Mouse (Mus musculus): Measurements from ENCODE around the gene Prpf40b. TPM values are rescaled to one million over a fixed set of nuclear protein-coding genes. Genes with fewer than 3 reads are reported as not detected.

Prpf40b gene
- polyA plus RNA-seq, 1 experiment from 2014 or later, result 34.8 TPM

GRCm38 (mm10) chr15:99344961-99345360, 50.1 kb downstream of the Prpf40b start:
- no peak overlapping the region for H3K4me2 ChIP-seq (ENCODE audit: low read depth, low read length)
- H3K9ac ChIP-seq (ENCODE audit: low read depth, low read length), result no peak overlapping the region
- no peak overlapping the region for H3K27ac ChIP-seq (ENCODE audit: low read length)
- no peaks in the 10 kb centered on the region for H3K9me3 ChIP-seq (ENCODE audit: control insufficient read depth, low read length)
- no peaks in the 10 kb centered on the region for H3K36me3 ChIP-seq (ENCODE audit: control insufficient read depth, insufficient read depth, low read length)
- WGBS, result 61% methylated on average over 4 of the region's 4 CpGs
- H3K4me3 ChIP-seq (ENCODE audit: low read length), result no peak overlapping the region
- H3K4me1 ChIP-seq (ENCODE audit: control insufficient read depth, insufficient read depth, low read length), result peaks cover 30% of the 10 kb centered on the region
- no peaks in the 10 kb centered on the region for H3K27me3 ChIP-seq (replicated peaks; ENCODE audit: control insufficient read depth, insufficient read depth, low read length)
- no peak for ATAC-seq

- 80% methylated on average over 6 of the region's 6 CpGs for WGBS
- H3K9me3 ChIP-seq (ENCODE audit: control insufficient read depth, low read length), result no peaks in the 10 kb centered on the region
- no peak overlapping the region for H3K4me2 ChIP-seq (ENCODE audit: low read depth, low read length)
- H3K9ac ChIP-seq (ENCODE audit: low read depth, low read length), result no peak overlapping the region
- no peaks in the 10 kb centered on the region for H3K36me3 ChIP-seq (ENCODE audit: control insufficient read depth, insufficient read depth, low read length)
- ATAC-seq, result no peak
- H3K4me3 ChIP-seq (ENCODE audit: low read length), result no peak overlapping the region
- H3K27me3 ChIP-seq (replicated peaks; ENCODE audit: control insufficient read depth, insufficient read depth, low read length), result no peaks in the 10 kb centered on the region
- H3K4me1 ChIP-seq (ENCODE audit: control insufficient read depth, insufficient read depth, low read length), result peaks cover 2% of the 10 kb centered on the region; the same call in 1 of the 2 replicates
- no peak overlapping the region for H3K27ac ChIP-seq (ENCODE audit: low read length)
These were observed 56.7 kb downstream of the Prpf40b start for GRCm38 (mm10) chr15:99351610-99352009.

- Histone ChIP-seq H3K9me3 (ENCODE audit: control insufficient read depth, low read length) (no peaks in the 10 kb centered on the region), H3K27ac (ENCODE audit: low read length) (no peak overlapping the region), H3K4me3 (ENCODE audit: low read length) (no peak overlapping the region), H3K9ac (ENCODE audit: low read depth, low read length) (no peak overlapping the region), H3K27me3 (replicated peaks; ENCODE audit: control insufficient read depth, insufficient read depth, low read length) (no peaks in the 10 kb centered on the region), H3K36me3 (ENCODE audit: control insufficient read depth, insufficient read depth, low read length) (no peaks in the 10 kb centered on the region), H3K4me1 (ENCODE audit: control insufficient read depth, insufficient read depth, low read length) (0 out of 2 replicates have a peak, but pooled peaks cover 2% of the 10 kb centered on the region), H3K4me2 (ENCODE audit: low read depth, low read length) (no peak overlapping the region)
- 67% methylated on average over 5 of the region's 5 CpGs for WGBS
- no peak for ATAC-seq
These were observed 57.4 kb downstream of the Prpf40b start for GRCm38 (mm10) chr15:99352306-99352705.

GRCm38 (mm10) chr15:99355660-99356059, 60.8 kb downstream of the Prpf40b start:
- no peak overlapping the region for H3K4me3 ChIP-seq (ENCODE audit: low read length)
- no peaks in the 10 kb centered on the region for H3K4me1 ChIP-seq (ENCODE audit: control insufficient read depth, insufficient read depth, low read length)
- no peaks in the 10 kb centered on the region for H3K36me3 ChIP-seq (ENCODE audit: control insufficient read depth, insufficient read depth, low read length)
- no peaks in the 10 kb centered on the region for H3K27me3 ChIP-seq (replicated peaks; ENCODE audit: control insufficient read depth, insufficient read depth, low read length)
- no peak overlapping the region for H3K27ac ChIP-seq (ENCODE audit: low read length)
- no peaks in the 10 kb centered on the region for H3K9me3 ChIP-seq (ENCODE audit: control insufficient read depth, low read length)
- no peak for ATAC-seq
- no peak overlapping the region for H3K9ac ChIP-seq (ENCODE audit: low read depth, low read length)
- 76% methylated on average over 6 of the region's 6 CpGs for WGBS
- no peak overlapping the region for H3K4me2 ChIP-seq (ENCODE audit: low read depth, low read length)

- Histone ChIP-seq H3K4me1 (ENCODE audit: control insufficient read depth, insufficient read depth, low read length) (no peaks in the 10 kb centered on the region), H3K4me3 (ENCODE audit: low read length) (no peak overlapping the region), H3K36me3 (ENCODE audit: control insufficient read depth, insufficient read depth, low read length) (no peaks in the 10 kb centered on the region), H3K27me3 (replicated peaks; ENCODE audit: control insufficient read depth, insufficient read depth, low read length) (no peaks in the 10 kb centered on the region), H3K9ac (ENCODE audit: low read depth, low read length) (no peak overlapping the region), H3K9me3 (ENCODE audit: control insufficient read depth, low read length) (no peaks in the 10 kb centered on the region), H3K4me2 (ENCODE audit: low read depth, low read length) (no peak overlapping the region), H3K27ac (ENCODE audit: low read length) (no peak overlapping the region)
- 70% methylated on average over 6 of the region's 6 CpGs for WGBS
- no peak for ATAC-seq
These were observed 61.6 kb downstream of the Prpf40b start for GRCm38 (mm10) chr15:99356462-99356861.

- WGBS, result 79% methylated on average over 9 of the region's 9 CpGs
- Histone ChIP-seq H3K36me3 (ENCODE audit: control insufficient read depth, insufficient read depth, low read length) (no peaks in the 10 kb centered on the region), H3K4me2 (ENCODE audit: low read depth, low read length) (no peak overlapping the region), H3K4me3 (ENCODE audit: low read length) (no peak overlapping the region), H3K9me3 (ENCODE audit: control insufficient read depth, low read length) (no peaks in the 10 kb centered on the region), H3K27me3 (replicated peaks; ENCODE audit: control insufficient read depth, insufficient read depth, low read length) (no peaks in the 10 kb centered on the region), H3K4me1 (ENCODE audit: control insufficient read depth, insufficient read depth, low read length) (no peaks in the 10 kb centered on the region), H3K27ac (ENCODE audit: low read length) (no peak overlapping the region), H3K9ac (ENCODE audit: low read depth, low read length) (no peak overlapping the region)
- no peak for ATAC-seq
These were observed 64.1 kb downstream of the Prpf40b start for GRCm38 (mm10) chr15:99358952-99359351.

GRCm38 (mm10) chr15:99364022-99364530, 69.2 kb downstream of the Prpf40b start:
- H3K9me3 ChIP-seq (ENCODE audit: control insufficient read depth, low read length), result no peaks in the 10 kb centered on the region
- H3K4me1 ChIP-seq (ENCODE audit: control insufficient read depth, insufficient read depth, low read length), result peaks cover 11% of the 10 kb centered on the region
- H3K4me3 ChIP-seq (ENCODE audit: low read length), result no peak overlapping the region
- H3K4me2 ChIP-seq (ENCODE audit: low read depth, low read length), result no peak overlapping the region
- no peak for ATAC-seq
- H3K9ac ChIP-seq (ENCODE audit: low read depth, low read length), result no peak overlapping the region
- no peaks in the 10 kb centered on the region for H3K27me3 ChIP-seq (replicated peaks; ENCODE audit: control insufficient read depth, insufficient read depth, low read length)
- 72% methylated on average over 7 of the region's 7 CpGs for WGBS
- no peaks in the 10 kb centered on the region for H3K36me3 ChIP-seq (ENCODE audit: control insufficient read depth, insufficient read depth, low read length)
- no peak overlapping the region for H3K27ac ChIP-seq (ENCODE audit: low read length)

- 73% methylated on average over 8 of the region's 8 CpGs for WGBS
- H3K4me3 ChIP-seq (ENCODE audit: low read length), result no peak overlapping the region
- peaks cover 17% of the 10 kb centered on the region for H3K4me1 ChIP-seq (ENCODE audit: control insufficient read depth, insufficient read depth, low read length)
- no peaks in the 10 kb centered on the region for H3K27me3 ChIP-seq (replicated peaks; ENCODE audit: control insufficient read depth, insufficient read depth, low read length)
- no peak overlapping the region for H3K4me2 ChIP-seq (ENCODE audit: low read depth, low read length)
- no peak overlapping the region for H3K9ac ChIP-seq (ENCODE audit: low read depth, low read length)
- no peaks in the 10 kb centered on the region for H3K9me3 ChIP-seq (ENCODE audit: control insufficient read depth, low read length)
- H3K36me3 ChIP-seq (ENCODE audit: control insufficient read depth, insufficient read depth, low read length), result no peaks in the 10 kb centered on the region
- ATAC-seq, result no peak
- H3K27ac ChIP-seq (ENCODE audit: low read length), result no peak overlapping the region
These were observed 70.0 kb downstream of the Prpf40b start for GRCm38 (mm10) chr15:99364921-99365320.
